Mouse (Mus musculus): ENCODE measurements around the gene Tmem163.

DNA sequence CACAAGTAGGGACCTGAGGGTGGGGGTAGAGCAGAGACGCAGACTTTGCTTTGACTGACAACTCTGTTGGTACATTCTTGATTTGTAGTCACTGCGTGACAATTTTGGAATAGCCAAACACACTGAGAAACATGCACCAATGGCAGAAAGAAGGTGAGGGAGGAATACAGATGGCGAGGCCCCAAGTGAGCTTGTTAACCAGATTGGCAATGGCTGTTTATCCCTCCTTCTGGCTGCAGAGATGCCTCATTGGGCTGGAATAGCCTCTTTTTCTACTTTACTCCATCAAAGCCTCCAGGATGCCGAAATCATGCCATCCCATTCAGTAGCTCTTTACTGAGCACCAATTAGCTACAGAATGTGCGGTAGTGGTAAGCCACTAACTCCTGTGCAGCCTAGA lies 203.6 kb downstream of the Tmem163 start:
- TF ChIP-seq CTCF (IDR thresholded peaks at IDR 0.05; ENCODE audit: borderline replicate concordance, extremely low read depth, insufficient read depth, insufficient read length) (no peak), POLR2A (IDR thresholded peaks at IDR 0.05; ENCODE audit: borderline replicate concordance, extremely low read depth, insufficient read depth, insufficient read length, poor library complexity, severe bottlenecking) (no peak)
